Mouse (Mus musculus): ENCODE data around the gene Itgal. TPM values are rescaled to one million over a fixed set of nuclear protein-coding genes. Genes with fewer than 3 reads are reported as not detected.
"Not testable (repeated sequence)": the region's sequence is repeated elsewhere in the genome, so short reads cannot be mapped to it uniquely, and the experiment has no call there.

Gene Itgal
- total and polyA plus RNA-seq, 3 experiments, result 0.92 to 9.7 TPM; not detected in 1

DNA sequence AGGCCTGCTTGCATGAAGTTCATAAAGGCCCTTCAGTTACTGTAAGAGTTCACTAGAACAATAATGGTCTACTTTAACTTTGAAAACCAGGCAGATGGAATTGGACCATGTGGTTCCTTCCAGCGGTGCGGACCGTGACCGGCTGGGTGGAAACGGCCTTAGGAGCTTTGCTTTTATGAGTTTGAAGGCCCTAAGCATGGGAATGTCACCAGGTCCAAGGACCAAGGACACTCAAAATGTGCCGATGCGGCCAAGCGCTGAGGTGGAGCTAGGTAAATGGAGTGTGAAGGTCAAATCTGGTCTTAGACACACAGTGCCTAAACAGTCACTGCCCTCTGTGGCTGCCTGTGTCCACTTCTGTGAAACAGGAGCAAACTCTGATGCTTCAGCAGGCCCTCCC is 45.3 kb downstream of the Itgal start:
- Histone ChIP-seq H3K27ac (ENCODE audit: control insufficient read depth, low read depth, low read length) (no peak overlapping the region), H3K4me3 (ENCODE audit: control insufficient read depth in 1 of 2, insufficient read depth in 1 of 2, low read depth in 2 of 2, low read length in 2 of 2) (no peak overlapping the region)
- no peak for TF ChIP-seq ETS1 (IDR thresholded peaks at IDR 0.05; ENCODE audit: low read depth, low read length)
- no peak for TF ChIP-seq POLR2AphosphoS5 (IDR thresholded peaks at IDR 0.05; ENCODE audit: borderline replicate concordance, low read depth, low read length)
- TF ChIP-seq CTCF (IDR thresholded peaks at IDR 0.05 in 2 of 3, conservative IDR thresholded peaks at IDR 0.05 in 1 of 3; ENCODE audit: control insufficient read depth in 1 of 3, insufficient read depth in 1 of 3, low read depth in 2 of 3, low read length in 3 of 3, poor library complexity in 1 of 3, severe bottlenecking in 1 of 3), result no peak
- TF ChIP-seq CHD1 (IDR thresholded peaks at IDR 0.05; ENCODE audit: low read depth, low read length), result no peak
- no peak for TF ChIP-seq SMC3 (IDR thresholded peaks at IDR 0.05; ENCODE audit: low read depth, low read length)

DNA sequence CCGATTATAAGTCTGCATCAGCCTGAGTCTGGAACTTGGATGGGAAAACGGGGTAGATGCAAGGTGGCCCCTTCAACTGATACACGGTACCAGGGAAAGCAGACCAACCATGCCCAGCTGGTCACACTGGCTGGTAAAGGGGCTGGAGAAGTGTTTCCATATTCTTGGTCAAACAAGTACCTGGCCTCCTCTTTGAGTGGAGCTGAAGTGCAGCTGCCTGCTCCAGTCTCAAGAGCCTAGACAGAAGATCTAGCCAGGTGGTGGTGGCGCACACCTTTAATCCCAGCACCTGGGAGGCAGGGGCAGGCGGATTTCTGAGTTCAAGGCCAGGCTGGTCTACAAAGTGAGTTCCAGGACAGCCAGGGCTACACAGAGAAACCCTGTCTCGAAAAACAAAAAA is 45.8 kb downstream of the Itgal start:
- H3K4me3 ChIP-seq (ENCODE audit: control insufficient read depth in 1 of 2, insufficient read depth in 1 of 2, low read depth in 2 of 2, low read length in 2 of 2); H3K79me2 ChIP-seq (ENCODE audit: control insufficient read depth, insufficient read depth, low read length, poor library complexity); H3K9ac ChIP-seq (ENCODE audit: control insufficient read depth, low read depth, low read length, poor library complexity, severe bottlenecking); H3K27me3 ChIP-seq (ENCODE audit: control insufficient read depth in 1 of 2, insufficient read depth in 2 of 2, low read length in 2 of 2); H3K36me3 ChIP-seq (ENCODE audit: control insufficient read depth in 1 of 2, insufficient read depth in 2 of 2, low read length in 2 of 2); DNase-seq (ENCODE audit: low read depth, low spot score); H3K4me1 ChIP-seq (ENCODE audit: control insufficient read depth in 1 of 2, insufficient read depth in 2 of 2, low read length in 2 of 2); H3K27ac ChIP-seq (ENCODE audit: control insufficient read depth, low read depth, low read length); H3K9me3 ChIP-seq (replicated peaks; ENCODE audit: insufficient read depth, low read length): not testable (repeated sequence)

More for the DNA sequence above, 45.3 kb downstream of the Itgal start:
- H3K36me3 ChIP-seq (ENCODE audit: control insufficient read depth in 1 of 2, insufficient read depth in 2 of 2, low read length in 2 of 2), result 0 out of 4 replicates have a peak, but pooled peaks cover 0 to 3% of the 10 kb centered on the region in 2 experiments
- no peaks in the 10 kb centered on the region for H3K9me3 ChIP-seq (replicated peaks; ENCODE audit: insufficient read depth, low read length)
- H3K79me2 ChIP-seq (ENCODE audit: control insufficient read depth, insufficient read depth, low read length, poor library complexity), result peaks cover 5% of the 10 kb centered on the region; the same call in 1 of the 2 replicates
- no peaks in the 10 kb centered on the region for H3K27me3 ChIP-seq (ENCODE audit: control insufficient read depth in 1 of 2, insufficient read depth in 2 of 2, low read length in 2 of 2)
- no peak overlapping the region for H3K9ac ChIP-seq (ENCODE audit: control insufficient read depth, low read depth, low read length, poor library complexity, severe bottlenecking)
- DNase-seq (ENCODE audit: low read depth, low spot score), result no peak
- peaks cover 2 to 3% of the 10 kb centered on the region in 2 experiments; a peak in 3 of 4 replicates for H3K4me1 ChIP-seq (ENCODE audit: control insufficient read depth in 1 of 2, insufficient read depth in 2 of 2, low read length in 2 of 2)

DNA sequence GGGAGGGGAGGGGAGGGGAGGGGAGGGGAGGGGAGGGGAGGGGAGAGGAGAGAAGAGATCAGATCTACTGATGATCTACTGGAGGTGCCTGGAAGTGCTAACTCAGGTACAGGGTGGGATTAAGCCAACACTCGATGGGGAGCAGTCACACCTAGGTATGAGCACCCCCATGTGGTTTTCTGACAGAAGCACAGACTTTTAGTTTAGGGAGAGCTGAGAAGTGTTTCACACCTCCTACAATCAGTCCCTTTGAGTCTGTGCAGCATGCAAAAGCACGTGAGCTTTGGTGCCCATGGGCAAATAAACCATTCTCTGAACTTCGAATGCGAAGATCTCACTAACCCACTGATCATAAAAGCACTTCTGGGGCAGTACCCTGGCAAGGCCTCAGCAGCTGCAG is 46.3 kb downstream of the Itgal start:
- no peak overlapping the region for H3K27ac ChIP-seq (ENCODE audit: control insufficient read depth, low read depth, low read length)
- peaks cover 5 to 9% of the 10 kb centered on the region in 2 experiments; a peak in 3 of 4 replicates for H3K4me1 ChIP-seq (ENCODE audit: control insufficient read depth in 1 of 2, insufficient read depth in 2 of 2, low read length in 2 of 2)
- no peaks in the 10 kb centered on the region for H3K9me3 ChIP-seq (replicated peaks; ENCODE audit: insufficient read depth, low read length)
- H3K27me3 ChIP-seq (ENCODE audit: control insufficient read depth in 1 of 2, insufficient read depth in 2 of 2, low read length in 2 of 2), result no peaks in the 10 kb centered on the region
- no peak overlapping the region for H3K4me3 ChIP-seq (ENCODE audit: control insufficient read depth in 1 of 2, insufficient read depth in 1 of 2, low read depth in 2 of 2, low read length in 2 of 2)
- 0 out of 4 replicates have a peak, but pooled peaks cover 0 to 3% of the 10 kb centered on the region in 2 experiments for H3K36me3 ChIP-seq (ENCODE audit: control insufficient read depth in 1 of 2, insufficient read depth in 2 of 2, low read length in 2 of 2)
- no peak overlapping the region for H3K9ac ChIP-seq (ENCODE audit: control insufficient read depth, low read depth, low read length, poor library complexity, severe bottlenecking)
- H3K79me2 ChIP-seq (ENCODE audit: control insufficient read depth, insufficient read depth, low read length, poor library complexity), result peaks cover 5% of the 10 kb centered on the region; the same call in 1 of the 2 replicates
- DNase-seq (ENCODE audit: low read depth, low spot score), result peak; percentile 64
- TF ChIP-seq TAL1 (IDR thresholded peaks at IDR 0.05; ENCODE audit: low read length) (no peak), RAD21 (IDR thresholded peaks at IDR 0.05; ENCODE audit: low read depth, low read length) (peak; percentile 66), MXI1 (IDR thresholded peaks at IDR 0.05; ENCODE audit: low read depth, low read length) (0 out of 2 replicates have a peak, but pooled peaks have one; percentile 33), USF1 (IDR thresholded peaks at IDR 0.05; ENCODE audit: low read depth, low read length) (no peak), CTCF (IDR thresholded peaks at IDR 0.05 in 2 of 3, conservative IDR thresholded peaks at IDR 0.05 in 1 of 3; ENCODE audit: control insufficient read depth in 1 of 3, insufficient read depth in 1 of 3, low read depth in 2 of 3, low read length in 3 of 3, poor library complexity in 1 of 3, severe bottlenecking in 1 of 3) (peak; percentile 22 to 72 (median 47)), KAT2A (conservative IDR thresholded peaks at IDR 0.05; ENCODE audit: low read depth, low read length) (no peak), MYC (IDR thresholded peaks at IDR 0.05; ENCODE audit: low read depth, low read length) (no peak), CHD2 (IDR thresholded peaks at IDR 0.05; ENCODE audit: low read length) (no peak), SMC3 (IDR thresholded peaks at IDR 0.05; ENCODE audit: low read depth, low read length) (peak; percentile 57), UBTF (IDR thresholded peaks at IDR 0.05; ENCODE audit: borderline replicate concordance, insufficient read depth, low read depth, low read length) (no peak), TBP (IDR thresholded peaks at IDR 0.05; ENCODE audit: low read depth, low read length) (no peak), ELF1 (IDR thresholded peaks at IDR 0.05; ENCODE audit: low read depth, low read length) (no peak), CHD1 (IDR thresholded peaks at IDR 0.05; ENCODE audit: low read depth, low read length) (no peak), NELFE (IDR thresholded peaks at IDR 0.05; ENCODE audit: low read depth, low read length) (no peak), MEF2A (IDR thresholded peaks at IDR 0.05; ENCODE audit: extremely low read depth, insufficient replicate concordance, low read depth, low read length, poor library complexity, severe bottlenecking) (no peak), POLR2AphosphoS5 (IDR thresholded peaks at IDR 0.05; ENCODE audit: borderline replicate concordance, low read depth, low read length) (no peak), JUND (IDR thresholded peaks at IDR 0.05; ENCODE audit: low read depth, low read length) (no peak), NRF1 (IDR thresholded peaks at IDR 0.05; ENCODE audit: insufficient read depth, low read depth, low read length, poor library complexity, severe bottlenecking) (no peak), USF2 (IDR thresholded peaks at IDR 0.05; ENCODE audit: borderline replicate concordance in 1 of 2, insufficient read depth in 1 of 2, low read depth in 1 of 2, low read length in 2 of 2) (no peak), ETS1 (IDR thresholded peaks at IDR 0.05; ENCODE audit: low read depth, low read length) (no peak), GATA1 (IDR thresholded peaks at IDR 0.05; ENCODE audit: low read depth, low read length) (no peak), MAZ (IDR thresholded peaks at IDR 0.05; ENCODE audit: low read depth, low read length) (no peak), MAFK (IDR thresholded peaks at IDR 0.05; ENCODE audit: borderline replicate concordance, low read depth, low read length) (no peak), POLR2A (IDR thresholded peaks at IDR 0.05; ENCODE audit: control insufficient read depth in 1 of 2, insufficient read depth in 1 of 2, low read depth in 1 of 2, low read length in 2 of 2, poor library complexity in 1 of 2) (no peak)

All from MEL (cell line).